Mouse (Mus musculus): Measurements from ENCODE around the gene Secisbp2.

DNA sequence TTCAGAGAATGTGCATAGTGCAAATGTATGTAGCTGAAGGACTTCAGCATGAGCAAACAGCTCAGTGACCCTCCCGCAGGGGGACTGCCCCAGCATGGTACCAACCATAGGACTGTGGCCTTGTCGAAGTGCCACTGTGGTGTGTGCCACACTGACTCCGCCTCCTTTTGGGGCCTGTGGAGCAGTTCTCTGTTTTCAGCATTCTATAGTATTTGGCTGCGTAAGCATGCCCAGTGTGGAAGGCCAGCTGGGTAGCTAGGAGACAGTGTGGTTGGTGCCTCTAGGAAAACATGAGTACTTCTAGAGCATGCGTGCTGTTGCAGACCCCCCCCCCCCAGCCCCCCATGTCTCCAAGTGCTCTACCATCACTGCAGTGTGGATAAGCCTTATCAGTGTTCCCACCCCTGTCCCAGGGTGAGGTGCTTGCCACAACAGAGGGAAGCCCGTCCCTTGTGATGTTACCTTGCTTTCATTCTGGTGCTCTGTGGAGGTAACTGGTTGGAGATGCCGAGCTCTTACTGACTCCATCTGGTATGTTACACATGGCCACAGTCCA, 26.2 kb downstream of the Secisbp2 start:
- no peak for TF ChIP-seq POLR2A (IDR thresholded peaks at IDR 0.05; ENCODE audit: control insufficient read depth, low read depth, low read length)
- no peak for TF ChIP-seq CTCF (IDR thresholded peaks at IDR 0.05; ENCODE audit: control insufficient read depth, insufficient read depth, insufficient replicate concordance, low read depth, low read length)
